Mouse (Mus musculus) R1 (cell line): ENCODE measurements at regions not wholly inside any gene's neighbourhood (a gene's known extent, or its start where the extent isn't known, plus 50 kb on each side); places are given as distances from the start of the nearest gene placed in this dataset.
"Not testable (repeated sequence)": the region's sequence is repeated elsewhere in the genome, so short reads cannot be mapped to it uniquely, and the experiment has no call there.

Experiments used
- DNase-seq: peaks from one replicate; pipeline ENCODE4 v3.0.0-alpha.2; 2018; ENCODE audit warnings: low read depth, low spot score

- no peak for DNase-seq
Measured at GRCm38 (mm10) chr10:14333344-14333743, 212.1 kb downstream of the Adgrg6 start.

GRCm38 (mm10) chr10:14332688-14333117, 212.8 kb downstream of the Adgrg6 start:
- DNase-seq, result no peak

GRCm38 (mm10) chr10:14328846-14329245, 216.6 kb downstream of the Adgrg6 start:
- no peak for DNase-seq

- no peak for DNase-seq
Measured at GRCm38 (mm10) chr10:14326229-14326628, 219.2 kb downstream of the Adgrg6 start.

GRCm38 (mm10) chr10:14321503-14321902, 224.0 kb downstream of the Adgrg6 start:
- peak; percentile 58 for DNase-seq

GRCm38 (mm10) chr10:14315232-14315631, 230.2 kb downstream of the Adgrg6 start:
- no peak for DNase-seq

- DNase-seq, result no peak
Measured at GRCm38 (mm10) chr10:14314607-14315006, 230.9 kb downstream of the Adgrg6 start.

- DNase-seq, result no peak
Measured at GRCm38 (mm10) chr10:14314004-14314581, 231.4 kb downstream of the Adgrg6 start.

GRCm38 (mm10) chr10:14312959-14313358, 232.5 kb downstream of the Adgrg6 start:
- DNase-seq, result no peak

GRCm38 (mm10) chr10:14311962-14312361, 233.5 kb downstream of the Adgrg6 start:
- DNase-seq, result no peak

- DNase-seq, result no peak
Measured at GRCm38 (mm10) chr10:14306811-14307210, 238.6 kb downstream of the Adgrg6 start.

GRCm38 (mm10) chr10:14303476-14303875, 242.0 kb downstream of the Adgrg6 start:
- DNase-seq, result no peak

- DNase-seq, result no peak
Measured at GRCm38 (mm10) chr10:14296147-14296546, 249.3 kb downstream of the Adgrg6 start.

GRCm38 (mm10) chr10:14292701-14293100, 252.8 kb downstream of the Adgrg6 start:
- not testable (repeated sequence) for DNase-seq

GRCm38 (mm10) chr10:14287551-14287950, 257.9 kb downstream of the Adgrg6 start:
- peak; percentile 67 for DNase-seq

- DNase-seq, result no peak
Measured at GRCm38 (mm10) chr10:14276631-14277030, 268.8 kb downstream of the Adgrg6 start.

- no peak for DNase-seq
Measured at GRCm38 (mm10) chr10:14275477-14275876, 270.0 kb downstream of the Adgrg6 start.

GRCm38 (mm10) chr10:14270008-14270407, 275.5 kb downstream of the Adgrg6 start:
- peak; percentile 43 for DNase-seq

- DNase-seq, result no peak
Measured at GRCm38 (mm10) chr10:14267641-14268040, 277.8 kb downstream of the Adgrg6 start.

GRCm38 (mm10) chr10:14239670-14240069, 273.8 kb downstream of the Hivep2 start:
- no peak for DNase-seq

GRCm38 (mm10) chr10:14234896-14235604, 269.2 kb downstream of the Hivep2 start:
- DNase-seq, result no peak

GRCm38 (mm10) chr10:14234005-14234602, 268.2 kb downstream of the Hivep2 start:
- DNase-seq, result no peak

- no peak for DNase-seq
Measured at GRCm38 (mm10) chr10:14233335-14233734, 267.5 kb downstream of the Hivep2 start.
